Mouse (Mus musculus) c-Kit-positive CD71-positive TER-119-negative erythroid progenitor cells, embryonic 14.5 days (primary cell): ENCODE data around the gene Zfpm1.
"Not testable (repeated sequence)": the region's sequence is repeated elsewhere in the genome, so short reads cannot be mapped to it uniquely, and the experiment has no call there.

Experiments used
- DNase-seq: peaks from one replicate; pipeline ENCODE4 v3.0.0-alpha.2; 2013; ENCODE audit warnings: low read depth

The Zfpm1 gene

GRCm38 (mm10) chr8:122323951-122324402, 42.0 kb downstream of the Zfpm1 start:
- not testable (repeated sequence) for DNase-seq

GRCm38 (mm10) chr8:122325196-122325595, 43.3 kb downstream of the Zfpm1 start:
- DNase-seq = no peak

- DNase-seq = no peak
These were observed 44.2 kb downstream of the Zfpm1 start for GRCm38 (mm10) chr8:122326114-122326542.

- DNase-seq = no peak
These were observed 47.1 kb downstream of the Zfpm1 start for GRCm38 (mm10) chr8:122329072-122329471.

- DNase-seq = no peak
These were observed 47.8 kb downstream of the Zfpm1 start for GRCm38 (mm10) chr8:122329553-122330239.

- DNase-seq = no peak
These were observed 48.6 kb downstream of the Zfpm1 start for GRCm38 (mm10) chr8:122330446-122331133.

- DNase-seq = no peak
These were observed 49.2 kb downstream of the Zfpm1 start for GRCm38 (mm10) chr8:122331134-122331523.

GRCm38 (mm10) chr8:122332753-122333506, 51.0 kb downstream of the Zfpm1 start:
- no peak for DNase-seq

- DNase-seq = no peak
These were observed 51.6 kb downstream of the Zfpm1 start for GRCm38 (mm10) chr8:122333531-122333930.

- no peak for DNase-seq
These were observed 53.0 kb downstream of the Zfpm1 start for GRCm38 (mm10) chr8:122334791-122335490.

- no peak for DNase-seq
These were observed 53.8 kb downstream of the Zfpm1 start for GRCm38 (mm10) chr8:122335638-122336250.

- DNase-seq = no peak
These were observed 54.4 kb downstream of the Zfpm1 start for GRCm38 (mm10) chr8:122336251-122336910.

- DNase-seq = no peak
These were observed 56.9 kb downstream of the Zfpm1 start for GRCm38 (mm10) chr8:122338852-122339251.

- DNase-seq = no peak
These were observed 58.8 kb downstream of the Zfpm1 start for GRCm38 (mm10) chr8:122340761-122341160.

GRCm38 (mm10) chr8:122341790-122342189, 59.8 kb downstream of the Zfpm1 start:
- no peak for DNase-seq

- no peak for DNase-seq
These were observed 60.4 kb downstream of the Zfpm1 start for GRCm38 (mm10) chr8:122342362-122342761.

GRCm38 (mm10) chr8:122342806-122343209, 60.9 kb downstream of the Zfpm1 start:
- no peak for DNase-seq

- no peak for DNase-seq
These were observed 61.4 kb downstream of the Zfpm1 start for GRCm38 (mm10) chr8:122343341-122343740.

- no peak for DNase-seq
These were observed 61.8 kb downstream of the Zfpm1 start for GRCm38 (mm10) chr8:122343758-122344157.

GRCm38 (mm10) chr8:122344219-122344618, 62.3 kb downstream of the Zfpm1 start:
- no peak for DNase-seq
